Mouse (Mus musculus) bone marrow, adult 2 months (tissue): ENCODE results near the gene Sde2. TPM values are rescaled to one million over a fixed set of nuclear protein-coding genes. Genes with fewer than 3 reads are reported as not detected.

Experiments used
- H3K27ac ChIP-seq: fragments of 200-500 bp; 2 replicates; pipeline ENCODE4 v1.5.1; 2012; ENCODE audit warnings: low read depth, mild to moderate bottlenecking, control low read depth, inconsistent platforms, low read length; ENCODE audit not compliant: control insufficient read depth, poor library complexity, insufficient read depth
- H3K4me1 ChIP-seq: fragments of 200-500 bp; 2 replicates; pipeline ENCODE4 v1.6.1; 2011; ENCODE audit warnings: low read length; ENCODE audit not compliant: control insufficient read depth, insufficient read depth
- H3K4me3 ChIP-seq: fragments of 200-500 bp; replicated peaks from 2 replicates; pipeline ENCODE3; 2011; ENCODE audit warnings: mild to moderate bottlenecking, low read depth, low read length, control low read depth; ENCODE audit not compliant: control insufficient read depth
- CTCF ChIP-seq: fragments of 200-500 bp; IDR thresholded peaks from 2 replicates; pipeline ENCODE4 v1.5.1; 2011; ENCODE audit warnings: low read length, control low read depth; ENCODE audit not compliant: control insufficient read depth, insufficient read depth
- POLR2A ChIP-seq: fragments of 200-500 bp; IDR thresholded peaks from 2 replicates; pipeline ENCODE4 v1.6.1; 2011; ENCODE audit warnings: low read depth, mild to moderate bottlenecking, control low read depth, low read length, borderline replicate concordance; ENCODE audit not compliant: control insufficient read depth
- WGBS: fragments of 180-500 bp; shearing (Covaris S2); methylation state at CpG from one replicate; pipeline ENCODE4 v1.1.7; 2018; 5-methylcytosine and 5-hydroxymethylcytosine counted together
- polyA plus RNA-seq: library from polyadenylated mRNA; stranded (reverse); fragments of >200 nt; gene quantifications from 2 replicates; pipeline ENCODE4 v1.2.4, GENCODE M21; 2011; ENCODE audit warnings: low replicate concordance; ENCODE audit not compliant: missing spikeins, insufficient read depth, insufficient read length

Gene Sde2
- polyA plus RNA-seq, 1 experiment = 24.7 TPM

DNA sequence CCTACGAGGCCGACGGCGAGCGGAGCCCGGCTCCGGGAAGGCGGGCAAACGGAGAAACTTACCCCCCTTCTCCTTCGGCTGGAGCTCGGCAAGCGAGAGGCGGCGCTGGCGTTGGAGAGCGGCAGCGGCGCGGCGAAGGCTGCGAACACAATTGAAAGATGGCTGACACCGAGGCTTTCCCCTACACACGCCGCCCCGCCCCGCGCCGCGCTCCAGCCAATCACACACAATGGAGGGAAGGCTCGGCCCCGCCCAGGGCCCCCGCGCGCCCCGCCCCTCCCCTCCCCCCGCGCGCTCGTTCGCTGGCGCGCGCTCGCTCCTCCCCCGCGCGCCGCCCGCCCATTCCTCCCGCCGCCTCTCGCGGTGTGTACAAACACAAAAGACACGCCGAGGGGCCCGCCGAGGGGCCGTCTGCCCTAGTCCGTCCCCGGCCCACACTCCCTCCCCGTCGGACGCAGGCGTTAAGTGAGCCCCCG, 37.5 kb upstream of the Sde2 start:
- WGBS = 0% methylated on average over 52 of the region's 65 CpGs
- Histone ChIP-seq H3K4me3 (peak overlapping the region; percentile 99), H3K27ac (peak overlapping the region; percentile 100), H3K4me1 (peaks cover 4% of the 10 kb centered on the region)
- no peak for TF ChIP-seq CTCF
- TF ChIP-seq POLR2A = peak; percentile 95

DNA sequence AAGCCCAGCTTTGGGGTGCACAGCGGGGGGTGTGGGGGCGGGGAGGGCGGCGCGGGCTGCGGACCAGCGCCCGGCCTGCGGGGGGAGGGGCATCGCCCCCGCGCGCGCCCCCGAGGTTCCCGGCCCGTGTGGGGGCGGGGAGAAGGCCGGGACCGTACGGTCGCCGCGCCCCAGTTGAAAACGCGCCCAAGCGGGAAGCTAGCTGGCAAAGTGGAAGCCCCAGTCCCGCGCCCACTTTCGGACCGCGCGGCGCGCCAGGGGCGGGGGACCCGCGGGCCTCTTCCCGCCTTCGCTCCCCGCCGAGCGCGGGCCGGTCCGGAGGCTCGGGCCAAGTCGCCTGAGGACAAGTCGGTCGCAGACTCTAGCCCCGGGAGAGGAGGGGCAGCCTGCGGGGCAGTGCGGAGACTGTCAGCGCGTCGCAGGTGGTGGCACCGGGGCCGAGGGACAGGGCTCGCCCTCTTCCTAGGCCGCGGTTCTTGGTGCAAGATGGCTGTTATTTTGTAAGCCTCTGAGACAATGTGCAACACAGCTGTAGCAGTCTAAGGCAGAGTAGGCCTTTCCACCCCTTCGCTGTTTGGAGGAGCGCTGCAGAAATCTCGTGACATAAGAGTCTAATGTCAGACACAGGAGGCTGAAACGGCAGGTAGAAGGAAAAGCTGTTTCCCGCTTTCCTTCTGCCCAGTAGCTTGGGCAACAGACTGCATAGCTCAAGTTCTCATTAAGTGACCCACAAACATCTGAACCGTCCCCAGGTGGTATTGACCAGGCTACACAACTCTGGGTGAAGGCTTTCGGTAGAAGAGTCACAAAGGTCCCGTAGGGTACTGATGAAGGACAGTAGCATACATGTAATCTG, 36.8 kb upstream of the Sde2 start, which contains the start of gene H3f3a:
Gene H3f3a (minus strand): TSS at position 59 of the 856 bp plus-strand sequence.
- TF ChIP-seq CTCF (no peak), POLR2A (peak; percentile 56; the same call in 1 of the 2 replicates)
- 2% methylated on average over 59 of the region's 69 CpGs for WGBS
- Histone ChIP-seq H3K4me3 (peak within 1 kb of the TSS; percentile 99), H3K27ac (peak within 1 kb of the TSS; percentile 100), H3K4me1 (peaks cover 2% of the 10 kb centered on the region)

GRCm38 (mm10) chr1:180815371-180816024, 35.4 kb upstream of the Sde2 start:
- H3K27ac ChIP-seq = no peak overlapping the region
- 92% methylated on average over 12 of the region's 12 CpGs for WGBS
- H3K4me1 ChIP-seq = peaks cover under 1% of the 10 kb centered on the region
- TF ChIP-seq CTCF = no peak
- no peak for TF ChIP-seq POLR2A
- H3K4me3 ChIP-seq = no peak overlapping the region

GRCm38 (mm10) chr1:180818000-180818399, 32.9 kb upstream of the Sde2 start:
- Histone ChIP-seq H3K4me1 (peaks cover 5% of the 10 kb centered on the region), H3K27ac (peak overlapping the region; percentile 36), H3K4me3 (no peak overlapping the region)
- no peak for TF ChIP-seq CTCF
- 65% methylated on average over 2 of the region's 2 CpGs for WGBS

DNA sequence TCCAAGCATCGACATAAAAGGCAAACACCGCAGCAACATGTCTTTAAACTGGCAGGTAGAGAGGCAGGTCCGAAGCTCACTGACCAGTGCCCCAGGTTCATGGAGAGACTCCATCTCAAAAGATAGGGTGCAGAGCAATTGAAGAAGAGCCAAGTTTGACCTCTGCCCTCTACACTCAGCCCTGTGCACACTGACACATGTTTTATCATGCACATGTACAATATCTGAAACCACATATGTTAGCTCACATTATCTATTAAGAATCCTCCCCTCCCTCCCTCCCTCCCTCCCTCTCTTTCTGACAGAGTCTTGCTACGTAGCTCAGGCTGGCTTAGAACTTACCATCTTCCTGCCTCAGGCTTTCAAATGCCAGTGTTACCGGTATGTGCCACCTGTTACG, 29.8 kb upstream of the Sde2 start:
- no peak for TF ChIP-seq POLR2A
- TF ChIP-seq CTCF = no peak
- WGBS = 71% methylated on average over 6 of the region's 6 CpGs
- peak overlapping the region; percentile 20; the same call in 1 of the 2 replicates for H3K27ac ChIP-seq
- peaks cover 5% of the 10 kb centered on the region for H3K4me1 ChIP-seq
- no peak overlapping the region for H3K4me3 ChIP-seq

GRCm38 (mm10) chr1:180822276-180822675, 28.7 kb upstream of the Sde2 start:
- Histone ChIP-seq H3K4me3 (no peak overlapping the region), H3K27ac (peak overlapping the region; percentile 45; the same call in 1 of the 2 replicates), H3K4me1 (peaks cover 8% of the 10 kb centered on the region)
- 26% methylated on average over 5 of the region's 5 CpGs for WGBS
- TF ChIP-seq POLR2A = no peak
- no peak for TF ChIP-seq CTCF

DNA sequence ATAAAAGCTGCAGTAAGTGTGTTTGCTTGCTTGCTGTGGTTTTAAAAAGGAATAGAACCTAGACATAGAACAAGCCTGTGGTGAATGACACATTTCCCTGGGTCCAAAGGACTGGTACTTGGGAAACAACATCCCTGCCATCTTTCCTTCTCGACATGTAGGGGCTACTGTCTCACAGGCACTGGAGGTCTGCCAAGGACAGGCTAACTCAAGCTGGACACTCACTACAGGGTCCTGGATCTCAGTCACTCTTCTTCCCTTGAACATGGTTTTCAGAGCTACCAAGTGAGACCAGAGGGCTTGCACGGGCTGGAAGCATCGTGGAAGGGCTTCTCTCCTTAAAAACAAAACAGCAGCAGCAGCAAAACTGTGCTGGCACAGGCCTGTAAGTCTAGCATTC, 27.2 kb upstream of the Sde2 start:
- H3K27ac ChIP-seq = peak overlapping the region; percentile 57

DNA sequence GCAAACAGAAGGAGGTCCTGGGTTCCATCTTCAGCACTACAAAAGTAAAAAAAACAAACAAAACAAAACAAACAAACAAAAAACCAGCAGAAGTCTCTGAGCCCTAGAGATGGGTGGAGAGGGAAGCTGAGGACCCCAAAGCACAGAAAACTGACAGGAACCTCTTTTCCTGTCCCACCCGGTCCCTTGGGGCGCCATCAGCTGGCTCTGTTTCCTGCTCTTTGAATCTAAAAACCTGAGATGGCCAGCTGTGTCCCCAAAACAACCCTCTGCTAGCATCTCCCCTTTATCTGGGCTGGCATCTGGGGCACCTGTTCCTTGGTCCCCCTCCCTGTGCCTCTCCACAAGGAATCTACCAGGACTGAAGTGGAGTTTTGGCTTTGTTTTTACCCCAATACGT, 26.2 kb upstream of the Sde2 start:
- Histone ChIP-seq H3K27ac (peak overlapping the region; percentile 83), H3K4me1 (peaks cover 8% of the 10 kb centered on the region), H3K4me3 (no peak overlapping the region)
- WGBS = 36% methylated on average over 3 of the region's 3 CpGs
- TF ChIP-seq POLR2A (no peak), CTCF (no peak)

More for the DNA sequence above, 27.2 kb upstream of the Sde2 start:
- no peak for TF ChIP-seq CTCF
- TF ChIP-seq POLR2A = no peak
- Histone ChIP-seq H3K4me1 (peaks cover 8% of the 10 kb centered on the region), H3K4me3 (no peak overlapping the region)
- whole genome bisulfite sequencing = 71% methylated on average over 3 of the region's 3 CpGs
